Mouse (Mus musculus) olfactory bulb, adult 2 months (tissue): ENCODE data around the gene Rin3.

Source experiments
- CTCF ChIP-seq: fragments of 200-500 bp; IDR thresholded peaks from 2 replicates; pipeline ENCODE4 v1.5.1; 2012; ENCODE audit warnings: low read depth, mild to moderate bottlenecking, low read length, moderate library complexity; ENCODE audit not compliant: insufficient read depth
- POLR2A ChIP-seq: fragments of 200-500 bp; IDR thresholded peaks from 2 replicates; pipeline ENCODE4 v1.6.1; 2012; ENCODE audit warnings: mild to moderate bottlenecking, low read depth, low read length, moderate library complexity; ENCODE audit not compliant: insufficient read depth

DNA sequence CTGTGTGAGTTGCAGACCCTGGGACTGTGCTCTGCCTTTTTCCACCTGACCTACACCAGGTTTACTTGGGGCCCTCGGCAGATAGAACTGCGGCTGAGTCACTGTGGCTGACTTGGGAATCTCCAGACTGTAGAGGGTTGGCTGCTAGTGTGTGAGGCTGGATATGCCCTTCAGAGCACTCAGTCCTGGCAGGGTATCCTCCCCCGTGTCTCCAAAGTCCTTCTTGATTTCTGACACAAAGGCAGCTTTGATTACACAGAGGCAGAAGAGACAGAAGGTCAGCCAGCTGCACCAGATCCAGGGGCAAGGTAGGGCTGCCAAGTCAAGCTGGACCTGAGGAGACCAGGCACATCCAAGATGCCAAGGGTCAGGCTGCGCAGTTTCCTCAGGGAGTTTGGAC lies 11.4 kb upstream of the Rin3 start:
- TF ChIP-seq POLR2A (no peak), CTCF (no peak)
